Mouse (Mus musculus) embryonic facial prominence, embryonic 10.5 days (tissue): ENCODE results near the gene Sirt1. TPM values are rescaled to one million over a fixed set of nuclear protein-coding genes. Genes with fewer than 3 reads are reported as not detected.
"Not testable (repeated sequence)": the region's sequence is repeated elsewhere in the genome, so short reads cannot be mapped to it uniquely, and the experiment has no call there.

Experiments used
- DNase-seq: peaks from one replicate; pipeline ENCODE4 v3.0.0-alpha.2; 2017; ENCODE audit warnings: low spot score
- H3K27ac ChIP-seq: fragments of 300-500 bp; sonication (generic); replicated peaks from 2 replicates; pipeline ENCODE4 v1.5.1; 2016; ENCODE audit warnings: mild to moderate bottlenecking
- H3K27me3 ChIP-seq: fragments of 300-500 bp; sonication (generic); replicated peaks from 2 replicates; pipeline ENCODE4 v1.6.1; 2016; ENCODE audit warnings: low read depth, mild to moderate bottlenecking; ENCODE audit not compliant: poor library complexity, severe bottlenecking
- H3K36me3 ChIP-seq: fragments of 300-500 bp; sonication (generic); replicated peaks from 2 replicates; pipeline ENCODE4 v1.6.1; 2016; ENCODE audit warnings: mild to moderate bottlenecking, moderate library complexity
- H3K4me1 ChIP-seq: fragments of 300-500 bp; sonication (generic); 2 replicates; pipeline ENCODE4 v1.6.1; 2016
- H3K4me3 ChIP-seq: fragments of 300-500 bp; sonication (generic); 2 replicates; pipeline ENCODE4 v1.5.1; 2016; ENCODE audit warnings: mild to moderate bottlenecking, moderate library complexity
- H3K9me3 ChIP-seq: fragments of 300-500 bp; sonication (generic); 2 replicates; pipeline ENCODE4 v1.6.1; 2016; ENCODE audit warnings: mild to moderate bottlenecking
- WGBS: fragments of 180-500 bp; shearing (Covaris S2); methylation state at CpG from one replicate; pipeline ENCODE4 v1.1.7; 2016; 5-methylcytosine and 5-hydroxymethylcytosine counted together
- polyA plus RNA-seq: library from polyadenylated mRNA; unstranded; fragments of >200 nt; fragmentation: Nextera tagmentation; extraction: Ambion mirVana; gene quantifications from 2 replicates; pipeline ENCODE4 v1.2.1, GENCODE M21; 2016

The Sirt1 gene
- polyA plus RNA-seq, 1 experiment from 2014 or later: 6.4 TPM

DNA sequence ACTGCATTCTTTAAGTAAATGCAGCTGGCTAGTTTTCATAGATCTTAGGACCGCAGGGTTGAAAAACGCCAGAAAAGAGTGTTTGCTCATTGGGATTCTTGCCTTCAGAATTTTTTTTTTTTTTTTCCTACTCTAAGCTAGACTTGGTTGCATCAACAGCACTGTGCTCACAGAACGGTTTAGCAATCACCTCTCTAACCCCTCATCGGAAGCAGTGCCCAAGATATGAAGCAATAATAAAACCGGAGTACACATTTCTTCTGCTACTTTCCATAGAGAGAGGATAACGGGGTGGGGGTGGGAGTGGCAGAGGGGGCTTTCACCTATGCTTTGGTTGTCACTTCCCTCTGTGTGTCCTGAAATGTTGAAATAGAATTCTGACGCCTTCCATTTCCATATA, 34.3 kb upstream of the Sirt1 start:
- Histone ChIP-seq H3K9me3 (no peaks in the 10 kb centered on the region), H3K36me3 (no peaks in the 10 kb centered on the region), H3K27me3 (no peaks in the 10 kb centered on the region), H3K4me1 (no peaks in the 10 kb centered on the region), H3K4me3 (no peak overlapping the region), H3K27ac (no peak overlapping the region)
- DNase-seq: no peak
- WGBS: 62% methylated on average over 7 of the region's 7 CpGs

DNA sequence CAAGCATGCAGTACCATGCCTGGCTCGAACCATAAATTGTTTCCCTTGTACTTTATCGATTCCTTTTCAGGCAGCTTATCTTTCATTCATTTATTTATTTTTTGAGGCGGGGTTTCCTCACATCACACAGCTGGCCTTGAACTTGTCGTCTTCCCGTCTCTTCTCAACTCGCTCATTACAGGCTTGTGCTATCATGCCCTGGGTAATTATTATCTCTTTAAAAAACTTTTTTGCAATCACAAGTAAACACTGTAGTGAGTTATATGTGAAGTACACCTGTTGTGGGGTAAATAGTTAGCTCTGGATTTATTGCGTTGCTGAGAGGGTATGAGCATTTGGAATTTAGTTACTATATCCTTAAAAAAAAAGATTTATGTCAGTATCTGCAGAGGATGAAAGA, 33.8 kb upstream of the Sirt1 start:
- Histone ChIP-seq H3K36me3 (no peaks in the 10 kb centered on the region), H3K27ac (no peak overlapping the region), H3K4me1 (no peaks in the 10 kb centered on the region), H3K4me3 (no peak overlapping the region), H3K27me3 (no peaks in the 10 kb centered on the region), H3K9me3 (no peaks in the 10 kb centered on the region)
- no peak for DNase-seq
- 85% methylated on average over 7 of the region's 7 CpGs for WGBS

DNA sequence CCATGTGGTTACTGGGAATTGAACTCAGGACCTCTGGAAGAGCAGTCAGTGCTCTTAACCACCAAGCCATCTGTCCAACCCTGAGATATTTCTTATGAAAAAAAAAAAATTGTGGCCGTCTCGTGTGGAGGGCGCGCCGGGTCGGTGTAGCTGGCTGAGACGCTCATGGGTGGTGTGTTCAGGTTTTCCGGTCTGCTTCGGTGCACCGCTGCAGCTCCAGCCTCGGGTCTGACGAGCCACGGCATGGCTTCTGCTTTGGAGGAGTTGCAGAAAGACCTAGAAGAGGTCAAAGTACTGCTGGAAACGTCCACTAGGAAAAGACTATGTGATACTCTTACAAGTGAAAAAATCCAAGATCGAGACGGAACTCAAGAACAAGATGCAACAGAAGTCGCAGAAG, 31.3 kb upstream of the Sirt1 start:
- Histone ChIP-seq H3K27me3 (no peaks in the 10 kb centered on the region), H3K9me3 (no peaks in the 10 kb centered on the region), H3K4me1 (no peaks in the 10 kb centered on the region), H3K27ac (no peak overlapping the region), H3K4me3 (no peak overlapping the region), H3K36me3 (no peaks in the 10 kb centered on the region)
- 88% methylated on average over 17 of the region's 17 CpGs for WGBS
- no peak for DNase-seq

- DNase-seq, H3K27ac ChIP-seq, H3K27me3 ChIP-seq, H3K9me3 ChIP-seq, H3K36me3 ChIP-seq, H3K4me3 ChIP-seq, H3K4me1 ChIP-seq: not testable (repeated sequence)
- WGBS: 89% methylated on average over 6 of the region's 7 CpGs
Measured at GRCm38 (mm10) chr10:63411674-63412073, 30.2 kb upstream of the Sirt1 start.

DNA sequence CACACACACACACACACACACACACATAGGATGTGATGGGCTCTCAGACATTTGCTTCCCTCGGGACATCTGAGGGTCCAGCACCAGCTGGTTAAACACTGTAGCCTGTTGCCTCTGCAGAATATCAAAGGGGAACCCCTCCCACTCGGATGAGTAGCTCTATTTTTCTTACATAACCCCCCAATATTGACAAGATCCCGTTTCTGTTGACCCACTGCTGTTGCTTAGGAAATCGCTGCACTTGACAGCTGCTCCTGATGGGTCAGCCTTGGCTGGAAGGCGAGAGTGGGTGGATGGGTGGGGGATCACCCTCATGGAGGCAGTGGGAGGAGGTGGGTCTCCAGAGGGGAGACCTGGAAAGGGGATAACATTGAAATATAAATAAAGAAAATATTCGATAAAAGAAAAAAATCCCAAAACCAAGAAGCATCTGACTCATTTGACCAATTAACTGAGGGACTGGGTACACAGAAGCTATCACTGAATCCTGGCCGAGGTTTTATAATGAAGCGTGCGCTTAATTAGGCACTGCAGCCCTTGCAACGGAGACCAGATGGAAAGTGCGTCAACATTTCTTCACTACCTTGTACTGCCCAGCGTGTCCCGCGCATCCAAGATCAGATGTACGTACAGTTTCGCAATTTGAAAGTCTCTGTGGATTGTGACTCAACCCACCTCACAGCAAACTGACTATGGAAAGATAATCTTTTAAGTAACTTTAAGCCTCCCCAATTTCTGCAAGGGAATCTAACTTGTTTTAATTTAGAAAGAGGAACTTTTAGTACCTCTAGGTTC, 28.9 kb upstream of the Sirt1 start:
- 75% methylated on average over 16 of the region's 16 CpGs for WGBS

DNA sequence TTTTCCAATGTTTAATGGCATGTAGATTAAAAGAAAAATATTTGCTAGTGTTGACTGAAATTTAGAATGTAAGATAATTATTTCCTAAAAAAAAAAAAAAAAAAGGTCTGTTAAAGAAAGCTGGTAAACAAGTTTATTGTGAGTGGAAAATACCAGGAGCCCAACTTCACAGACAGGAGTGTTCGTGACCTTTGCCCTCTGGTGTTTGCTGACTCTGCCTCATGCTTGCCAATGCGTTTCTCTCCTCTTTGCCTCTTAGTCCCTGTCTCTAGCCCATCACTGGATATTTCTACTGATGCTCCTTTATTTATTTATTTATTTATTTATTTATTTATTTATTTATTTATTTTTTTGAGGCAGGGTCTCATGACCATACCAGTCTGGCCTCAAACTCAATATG, 22.1 kb upstream of the Sirt1 start:
- H3K9me3 ChIP-seq: no peaks in the 10 kb centered on the region
- no peaks in the 10 kb centered on the region for H3K4me1 ChIP-seq
- no peak for DNase-seq
- no peaks in the 10 kb centered on the region for H3K36me3 ChIP-seq
- H3K27me3 ChIP-seq: no peaks in the 10 kb centered on the region
- H3K27ac ChIP-seq: no peak overlapping the region
- 75% methylated on average over 2 of the region's 2 CpGs for WGBS
- no peak overlapping the region for H3K4me3 ChIP-seq

More for the DNA sequence above, 28.9 kb upstream of the Sirt1 start:
- no peaks in the 10 kb centered on the region for H3K9me3 ChIP-seq
- no peak overlapping the region for H3K27ac ChIP-seq
- no peak for DNase-seq
- no peak overlapping the region for H3K4me3 ChIP-seq
- no peaks in the 10 kb centered on the region for H3K4me1 ChIP-seq
- H3K36me3 ChIP-seq: no peaks in the 10 kb centered on the region
- H3K27me3 ChIP-seq: no peaks in the 10 kb centered on the region

DNA sequence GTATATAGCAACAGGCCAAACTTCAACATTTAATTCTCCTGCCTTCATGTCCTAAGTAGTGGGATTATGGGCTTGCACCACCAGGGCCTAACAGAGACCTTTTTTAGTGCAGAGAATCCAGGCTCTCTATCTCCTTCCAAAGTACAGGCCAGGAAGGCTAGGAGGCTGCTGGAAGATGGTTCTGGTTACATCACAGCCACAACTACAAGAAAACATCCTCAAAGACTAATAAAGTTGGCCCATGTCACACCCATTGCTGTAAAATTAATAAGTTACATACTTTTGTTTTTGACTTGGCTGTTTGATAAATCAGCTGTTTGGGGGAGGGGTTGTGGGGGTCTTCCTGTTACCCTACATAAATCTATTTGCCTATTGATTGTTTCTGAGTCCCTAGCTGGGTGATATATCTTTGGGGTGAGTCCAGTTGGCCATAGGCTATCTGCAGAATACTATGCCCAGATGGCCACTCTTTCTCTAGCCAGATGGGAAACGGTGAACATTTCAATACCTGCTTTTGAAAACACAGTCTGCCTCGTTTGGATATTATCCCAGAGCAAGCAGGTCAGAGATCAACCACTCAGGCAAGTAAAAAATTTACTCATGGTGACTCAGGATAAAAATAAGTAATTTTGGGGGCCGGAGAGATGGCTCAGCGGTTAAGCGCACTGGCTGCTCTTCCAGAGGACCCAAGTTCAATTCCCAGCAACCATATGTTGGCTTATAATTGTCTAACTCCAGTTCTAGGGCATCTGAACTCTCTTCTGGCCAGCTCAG, 21.4 kb upstream of the Sirt1 start:
- Histone ChIP-seq H3K9me3 (no peaks in the 10 kb centered on the region), H3K4me1 (no peaks in the 10 kb centered on the region), H3K4me3 (no peak overlapping the region), H3K27me3 (no peaks in the 10 kb centered on the region), H3K27ac (no peak overlapping the region), H3K36me3 (no peaks in the 10 kb centered on the region)
- WGBS: 87% methylated on average over 5 of the region's 5 CpGs
- no peak for DNase-seq

- Histone ChIP-seq H3K4me3 (no peak overlapping the region), H3K9me3 (no peaks in the 10 kb centered on the region), H3K4me1 (no peaks in the 10 kb centered on the region), H3K27me3 (no peaks in the 10 kb centered on the region), H3K36me3 (no peaks in the 10 kb centered on the region), H3K27ac (no peak overlapping the region)
- no peak for DNase-seq
- 88% methylated on average over 10 of the region's 10 CpGs for WGBS
Measured at GRCm38 (mm10) chr10:63396963-63397362, 15.5 kb upstream of the Sirt1 start.

GRCm38 (mm10) chr10:63388948-63389347, 7.4 kb upstream of the Sirt1 start:
- DNase-seq: no peak
- Histone ChIP-seq H3K27me3 (no peaks in the 10 kb centered on the region), H3K4me3 (no peak overlapping the region)

DNA sequence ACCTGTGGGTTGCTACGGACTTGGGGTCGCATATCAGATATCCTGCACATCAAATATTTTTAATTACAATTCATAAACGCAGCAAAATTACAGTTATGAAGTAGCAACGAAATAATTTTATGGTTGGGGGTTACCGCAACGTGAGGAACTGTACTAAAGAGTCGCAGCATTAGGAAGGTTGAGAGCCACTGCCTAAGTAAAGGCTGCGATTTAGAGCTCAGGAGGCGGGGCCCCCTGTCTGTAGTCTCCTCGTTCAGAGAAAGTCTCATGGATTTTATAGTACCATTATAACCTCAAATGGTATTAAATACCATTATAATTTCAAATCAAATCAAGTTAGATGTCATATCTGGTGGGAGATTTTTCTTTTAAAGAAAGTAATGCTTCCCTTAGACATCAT, 5.5 kb upstream of the Sirt1 start:
- H3K36me3 ChIP-seq: no peaks in the 10 kb centered on the region
- peak overlapping the region; percentile 71 for H3K4me3 ChIP-seq
- H3K4me1 ChIP-seq: peaks cover under 1% of the 10 kb centered on the region; the same call in 1 of the 2 replicates
- no peaks in the 10 kb centered on the region for H3K9me3 ChIP-seq
- no peak overlapping the region for H3K27ac ChIP-seq
- no peak for DNase-seq
- 3% methylated on average over 10 of the region's 10 CpGs for WGBS
- 0 out of 2 replicates have a peak, but pooled peaks cover under 1% of the 10 kb centered on the region for H3K27me3 ChIP-seq

More at GRCm38 (mm10) chr10:63388948-63389347, 7.4 kb upstream of the Sirt1 start:
- WGBS: 70% methylated on average over 4 of the region's 4 CpGs
- Histone ChIP-seq H3K4me1 (no peaks in the 10 kb centered on the region), H3K27ac (no peak overlapping the region), H3K36me3 (no peaks in the 10 kb centered on the region), H3K9me3 (no peaks in the 10 kb centered on the region)

- H3K4me3 ChIP-seq: peak overlapping the region; percentile 71
- H3K27me3 ChIP-seq: peaks cover 6% of the 10 kb centered on the region
- WGBS: under 1% methylated on average over 19 of the region's 19 CpGs
- H3K27ac ChIP-seq: peak overlapping the region; percentile 70
- H3K9me3 ChIP-seq: no peaks in the 10 kb centered on the region
- H3K36me3 ChIP-seq: no peaks in the 10 kb centered on the region
- H3K4me1 ChIP-seq: peaks cover 6% of the 10 kb centered on the region
- peak; percentile 83 for DNase-seq
Measured at GRCm38 (mm10) chr10:63386444-63386843, 4.9 kb upstream of the Sirt1 start.

GRCm38 (mm10) chr10:63385897-63386296, 4.4 kb upstream of the Sirt1 start:
- 30% methylated on average over 5 of the region's 5 CpGs for WGBS
- Histone ChIP-seq H3K4me3 (peak overlapping the region; percentile 71), H3K27ac (peak overlapping the region; percentile 70; the same call in 1 of the 2 replicates), H3K27me3 (peaks cover 11% of the 10 kb centered on the region)
- H3K4me1 ChIP-seq, DNase-seq, H3K36me3 ChIP-seq, H3K9me3 ChIP-seq: not testable (repeated sequence)
